Comparison of ENCODE assay signal across 19 mouse cellular contexts in genomic region chr9:118728296-118728695, GRCm38 (mm10).
DNase-seq lines count a peak whose midpoint lies in the region; ATAC-seq and TF ChIP-seq lines count a peak whose summit lies in the region.
"Had no signal": no experiment of that assay in that cellular context is flagged by ENCODE, and none has a peak within 500 bp of the region (broad histone marks: within the 10 kb centered on the region; RNA-seq: fewer than 3 reads in every experiment).

No protein-coding gene starts in this region.

- H3K27ac ChIP-seq in gastrocnemius, adult 2 months = peak overlapping the region; percentile 10; the same call in 1 of the 2 replicates
- H3K27ac ChIP-seq in midbrain, embryonic 11.5 days (ENCODE audit: low read depth, low read length) = no peak overlapping the region
- no peak overlapping the region for H3K27ac ChIP-seq in midbrain, embryonic 10.5 days (replicated peaks)
- 0 out of 2 replicates have a peak overlapping the region, but pooled peaks have one; percentile 24 for H3K27ac ChIP-seq in limb, embryonic 15.5 days
- H3K27ac ChIP-seq: forebrain, embryonic 13.5 days; hindbrain, embryonic 14.5 days had no signal

- intact Hi-C loops in gastrocnemius, adult 2 months (cut with DNase I) = no loop called here
- intact Hi-C loops in gastrocnemius, postnatal 14 days (cut with DNase I; ENCODE audit: low total_unique reads) = no loop called here

- H3K4me2 ChIP-seq in midbrain, embryonic 11.5 days = no peak overlapping the region
- H3K4me2 ChIP-seq in limb, embryonic 15.5 days = no peak overlapping the region
- H3K4me2 ChIP-seq: forebrain, embryonic 13.5 days; heart, embryonic 11.5 days; hindbrain, embryonic 14.5 days had no signal

- no peaks in the 10 kb centered on the region for H3K36me3 ChIP-seq in midbrain, embryonic 11.5 days (ENCODE audit: control insufficient read depth, insufficient read depth, low read length)
- no peaks in the 10 kb centered on the region for H3K36me3 ChIP-seq in midbrain, embryonic 10.5 days
- H3K36me3 ChIP-seq in limb, embryonic 15.5 days = no peaks in the 10 kb centered on the region

- H3K9me3 ChIP-seq in midbrain, embryonic 11.5 days (ENCODE audit: control insufficient read depth, low read length) = no peaks in the 10 kb centered on the region
- no peaks in the 10 kb centered on the region; the same call in 1 of the 2 replicates for H3K9me3 ChIP-seq in midbrain, embryonic 10.5 days (replicated peaks)
- no peaks in the 10 kb centered on the region; the same call in 1 of the 2 replicates for H3K9me3 ChIP-seq in limb, embryonic 15.5 days
- H3K9me3 ChIP-seq: forebrain, embryonic 13.5 days had no signal

- H3K4me1 ChIP-seq in midbrain, embryonic 11.5 days (ENCODE audit: control insufficient read depth, insufficient read depth, low read length) = no peaks in the 10 kb centered on the region
- peaks cover 6% of the 10 kb centered on the region for H3K4me1 ChIP-seq in midbrain, embryonic 10.5 days
- peaks cover 28% of the 10 kb centered on the region for H3K4me1 ChIP-seq in limb, embryonic 15.5 days
- H3K4me1 ChIP-seq: forebrain, embryonic 13.5 days had no signal

- H3K27me3 ChIP-seq in midbrain, embryonic 11.5 days (ENCODE audit: control insufficient read depth, insufficient read depth, low read length) = no peaks in the 10 kb centered on the region
- no peaks in the 10 kb centered on the region for H3K27me3 ChIP-seq in midbrain, embryonic 10.5 days (ENCODE audit: low read depth, poor library complexity, severe bottlenecking)
- H3K27me3 ChIP-seq in limb, embryonic 15.5 days = no peaks in the 10 kb centered on the region
- H3K27me3 ChIP-seq: CH12.LX; forebrain, embryonic 13.5 days had no signal

- H3K4me3 ChIP-seq in gastrocnemius, adult 2 months = no peak overlapping the region
- H3K4me3 ChIP-seq in midbrain, embryonic 11.5 days (ENCODE audit: low read depth, low read length) = no peak overlapping the region
- no peak overlapping the region for H3K4me3 ChIP-seq in midbrain, embryonic 10.5 days
- H3K4me3 ChIP-seq in limb, embryonic 15.5 days = no peak overlapping the region
- H3K4me3 ChIP-seq: forebrain, embryonic 13.5 days had no signal

- TF ChIP-seq CTCF in gastrocnemius, adult 2 months (IDR thresholded peaks at IDR 0.05) = no peak

- no peak for ATAC-seq in midbrain, embryonic 11.5 days (ENCODE audit: low FRiP score)
- no peak for ATAC-seq in limb, embryonic 15.5 days (ENCODE audit: insufficient number of reproducible peaks, low FRiP score, low TSS enrichment, low read depth)
- ATAC-seq: forebrain, embryonic 13.5 days; forebrain, postnatal 0 days; intestine, embryonic 16.5 days had no signal

- 88% methylated on average over 6 of the region's 6 CpGs for WGBS in midbrain, embryonic 11.5 days
- 92% methylated on average over 6 of the region's 6 CpGs for WGBS in midbrain, embryonic 10.5 days
- WGBS in limb, embryonic 15.5 days = 86% methylated on average over 6 of the region's 6 CpGs

- no peak overlapping the region for H3K9ac ChIP-seq in midbrain, embryonic 11.5 days (ENCODE audit: low read length)
- H3K9ac ChIP-seq in limb, embryonic 15.5 days = no peak overlapping the region
- H3K9ac ChIP-seq: forebrain, embryonic 13.5 days; forebrain, postnatal 0 days; hindbrain, embryonic 14.5 days had no signal

- DNase-seq in gastrocnemius, adult 2 months = no peak
- DNase-seq in gastrocnemius, postnatal 14 days = no peak
- peak; percentile 74 for DNase-seq in midbrain, embryonic 11.5 days (ENCODE audit: low spot score, missing footprints)
- no peak for DNase-seq in midbrain, embryonic 10.5 days (ENCODE audit: low spot score)
- DNase-seq in lung, adult 18-20 months = no peak
- DNase-seq in right cerebral cortex, postnatal 10 days (ENCODE audit: low spot score in 2 of 2) = no peak
- DNase-seq: adrenal gland, adult 2 months; adrenal gland, postnatal 25 days; cerebellum, adult 18-20 months; cerebellum, adult 9-11 months; cerebellum, postnatal 36 days; forebrain, postnatal 0 days; gastrocnemius, postnatal 36 days had no signal

Comparison
In these comparisons a context has a peak if more than half of its experiments do, and no peak if none do; other contexts are left out.
1. H3K27ac ChIP-seq: peak in gastrocnemius, adult 2 months (single experiment) and limb, embryonic 15.5 days (single experiment); none in midbrain, embryonic 11.5 days (single experiment) and midbrain, embryonic 10.5 days (single experiment).